Mouse (Mus musculus) embryo, embryonic 9.5 days (tissue): Measurements from ENCODE around the gene Foxred2.

Source experiments
- DNase-seq: peaks from one replicate; pipeline ENCODE4 v3.0.0-alpha.2; 2017; ENCODE audit errors: extremely low spot score

Foxred2 gene

DNA sequence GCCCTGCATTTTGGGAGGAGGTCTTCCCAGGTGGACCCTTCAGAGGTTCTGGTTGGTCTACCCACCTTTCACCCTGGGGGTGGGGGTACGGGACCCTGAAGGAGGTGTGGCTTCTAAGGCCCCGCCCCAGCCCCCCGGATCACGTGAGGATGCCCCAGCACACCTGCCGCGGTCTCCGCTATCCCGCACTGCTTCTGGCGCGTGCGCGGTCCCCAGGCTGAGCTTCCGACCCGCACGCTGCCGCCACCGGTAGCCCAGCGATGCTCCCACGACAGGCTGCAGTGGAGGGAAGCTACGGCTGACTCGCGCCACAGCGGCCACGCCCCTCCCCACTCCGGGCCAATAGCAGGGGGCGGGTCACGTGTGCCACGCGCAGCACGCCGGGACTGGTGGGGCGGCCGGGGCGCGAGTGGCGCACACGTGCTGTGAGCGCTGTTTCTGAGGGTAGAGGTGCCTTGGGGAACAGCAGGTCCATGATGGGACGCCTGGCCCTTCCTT is at the start of gene Foxred2:
Gene Foxred2 (minus strand): TSS at position 319 of the 498 bp plus-strand sequence.
- peak; percentile 87 for DNase-seq

DNA sequence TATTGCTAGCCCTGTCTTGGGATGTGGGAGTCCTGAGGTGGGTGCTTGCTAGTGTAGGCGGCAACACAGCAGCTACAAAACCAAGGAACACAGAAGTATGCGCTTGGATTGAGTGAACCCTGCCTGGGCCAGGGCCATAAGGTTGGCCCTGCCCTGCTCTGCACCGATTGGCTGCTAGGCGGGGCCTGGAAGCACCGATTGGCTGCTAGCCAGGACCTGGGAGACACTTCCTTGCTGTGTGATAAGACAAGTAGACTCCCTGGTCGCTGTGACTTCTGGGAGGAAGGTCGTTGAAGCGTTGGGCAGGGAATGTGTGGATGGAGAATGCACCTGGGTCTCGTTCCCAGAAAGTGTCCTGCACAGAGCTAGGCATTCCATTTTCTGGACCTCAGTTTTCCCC is 47.4 kb upstream of the Foxred2 start:
- DNase-seq, result no peak

DNA sequence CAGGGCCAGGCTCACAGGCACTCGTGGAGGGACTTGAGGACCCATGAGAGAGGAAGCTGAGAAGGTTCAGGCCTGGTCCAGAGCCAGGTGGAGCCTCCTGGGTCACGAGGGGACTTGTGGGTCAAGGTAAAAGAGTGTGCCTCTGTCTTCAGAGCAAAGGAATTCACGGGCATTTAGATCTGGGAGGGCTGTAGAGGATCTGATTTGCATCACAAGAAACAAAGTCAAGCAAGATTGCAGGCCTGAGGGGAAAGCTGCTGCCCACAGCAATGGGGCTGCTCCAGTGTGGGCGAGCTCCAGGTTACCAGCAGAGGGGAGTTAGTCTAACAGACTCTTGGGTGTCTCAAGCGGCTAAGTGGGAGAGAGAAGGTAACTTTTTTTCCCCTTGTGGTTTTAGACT is 44.9 kb upstream of the Foxred2 start:
- no peak for DNase-seq

DNA sequence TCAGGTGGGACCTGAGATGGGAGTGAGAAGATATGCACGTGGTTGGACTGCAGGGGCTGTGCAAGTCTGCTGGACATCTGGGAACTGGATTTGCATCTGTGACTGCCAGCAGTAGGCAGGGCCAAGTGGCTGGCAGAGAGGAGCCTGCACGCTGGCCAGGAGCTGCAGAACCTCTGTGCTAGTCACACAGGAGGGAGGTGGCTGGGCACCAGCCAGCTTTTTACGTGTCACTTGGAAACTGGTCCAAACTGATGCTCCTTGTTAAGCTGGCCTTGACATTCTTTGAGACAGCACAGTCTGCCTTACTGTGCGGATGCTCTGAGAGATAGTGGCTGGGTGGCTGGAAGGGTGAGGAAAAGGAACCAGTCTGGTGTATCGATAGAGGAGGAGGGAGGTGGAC is 32.0 kb upstream of the Foxred2 start:
- DNase-seq, result no peak

DNA sequence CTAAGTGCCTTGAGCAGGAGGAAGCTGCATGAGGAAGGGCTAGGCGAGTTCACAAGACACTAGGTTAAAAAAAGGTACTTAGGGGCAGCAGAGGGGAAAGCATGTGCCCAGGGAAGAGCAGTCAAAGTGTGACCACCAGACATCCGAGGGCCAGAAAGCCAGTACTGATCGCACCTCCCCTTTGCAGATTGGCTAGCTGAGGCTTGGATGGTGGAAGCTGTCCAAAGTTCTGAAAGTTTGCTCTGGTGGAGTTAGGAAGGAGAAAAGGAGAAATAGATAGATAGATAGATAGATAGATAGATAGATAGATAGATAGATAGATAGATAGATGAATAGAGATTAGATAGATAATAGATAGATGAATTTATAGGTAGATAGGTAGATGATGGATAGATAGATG is 26.9 kb upstream of the Foxred2 start:
- DNase-seq, result no peak

DNA sequence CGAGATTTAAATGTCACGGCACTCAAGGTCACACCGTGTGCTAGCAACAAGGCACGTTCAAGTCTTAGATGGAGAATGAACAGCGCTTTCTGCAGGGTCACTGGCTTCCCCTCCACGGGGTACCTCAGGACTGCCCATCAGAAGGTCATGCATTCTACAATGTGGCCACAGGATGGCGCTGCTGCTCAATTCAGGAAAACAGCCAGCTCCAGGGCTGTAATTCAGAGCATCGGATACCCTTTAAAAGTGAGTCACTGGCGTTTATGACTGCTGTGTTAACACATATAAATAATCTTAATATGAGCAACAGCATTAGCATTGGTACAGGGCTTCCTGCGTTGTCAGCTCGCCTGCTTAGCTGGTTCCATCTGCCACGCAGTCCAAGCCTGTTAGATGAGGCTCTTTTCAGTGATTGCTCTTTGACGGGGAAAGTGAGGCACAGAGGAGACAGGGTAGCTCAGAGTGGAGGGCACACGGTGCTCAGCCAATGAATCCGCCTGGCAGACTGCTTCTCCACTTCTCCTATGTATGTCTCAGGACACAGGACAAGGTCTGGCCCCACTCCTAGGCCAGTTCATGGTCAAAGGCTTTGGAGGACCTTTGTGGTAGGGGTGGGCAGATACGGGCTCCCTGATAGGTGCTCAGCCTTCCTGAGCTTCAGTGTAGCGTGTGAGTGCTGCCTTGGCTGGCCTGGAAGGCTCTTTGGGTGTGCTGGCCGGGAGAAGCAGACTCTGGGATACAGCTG is 25.8 kb upstream of the Foxred2 start:
- peak; percentile 67 for DNase-seq

DNA sequence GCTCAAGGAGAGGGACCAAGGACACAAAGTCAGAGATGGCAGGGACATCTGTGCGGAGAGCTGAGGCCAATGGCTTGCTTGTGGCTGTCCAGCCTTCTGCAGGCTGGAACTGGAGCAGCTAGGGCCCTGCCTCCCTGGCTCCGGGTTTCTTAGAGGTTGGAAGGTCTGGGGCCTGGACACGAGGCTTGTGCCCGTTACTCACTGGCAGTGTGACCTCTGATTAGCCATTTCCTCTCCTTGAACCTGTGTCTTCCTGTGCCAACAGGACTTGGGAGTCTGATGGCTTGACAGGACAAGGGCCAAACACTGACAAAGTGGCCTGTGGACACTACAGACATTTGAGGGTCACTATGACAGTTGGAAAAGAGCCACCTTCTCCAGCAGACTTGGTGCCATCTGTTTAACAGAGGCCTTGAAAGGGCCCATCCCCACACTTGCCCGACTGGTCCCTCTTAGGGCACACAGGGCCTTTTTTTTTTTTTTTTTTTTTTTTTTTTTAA is 24.7 kb upstream of the Foxred2 start:
- DNase-seq, result no peak

DNA sequence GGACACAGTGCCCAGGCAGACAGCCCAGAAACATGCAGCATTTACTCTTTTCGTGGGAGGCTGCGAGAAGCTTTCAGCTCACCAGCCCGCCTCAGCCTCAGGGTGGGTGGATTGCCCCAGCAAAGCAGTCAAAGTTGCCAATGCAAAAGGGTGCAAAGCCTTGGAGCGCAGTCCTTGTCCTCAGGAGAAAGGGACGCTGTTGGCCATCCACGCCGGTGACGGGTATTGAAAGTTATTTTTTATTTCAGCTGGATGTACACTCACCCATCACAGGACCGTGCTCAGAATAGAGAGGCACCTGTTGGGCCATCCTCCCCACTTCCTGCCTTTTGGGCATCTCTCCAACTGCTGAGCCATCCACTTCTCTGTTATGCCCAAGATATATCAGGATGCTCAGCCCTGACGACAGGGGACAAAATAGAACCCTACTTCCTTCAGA is 22.9 kb upstream of the Foxred2 start:
- no peak for DNase-seq

DNA sequence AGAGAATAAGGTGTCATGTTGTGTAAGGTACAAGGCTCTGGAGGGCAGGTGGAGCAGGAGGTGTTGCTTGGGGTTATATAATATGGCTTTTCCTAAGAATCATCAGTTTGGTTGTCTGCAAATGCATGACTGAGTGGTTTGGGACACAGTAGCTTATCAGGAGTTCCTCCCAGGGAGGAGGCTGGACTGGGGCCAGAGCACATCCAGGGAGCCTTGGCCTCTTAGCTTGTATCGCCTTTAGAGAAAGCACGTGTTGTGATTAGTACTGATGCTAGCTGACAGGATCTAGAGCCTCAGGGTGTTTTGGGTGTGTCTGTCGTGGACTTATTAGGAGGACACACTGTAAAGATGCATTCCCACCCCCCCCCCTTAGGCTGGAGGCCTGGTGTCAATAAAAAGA is 21.1 kb upstream of the Foxred2 start:
- DNase-seq, result no peak

DNA sequence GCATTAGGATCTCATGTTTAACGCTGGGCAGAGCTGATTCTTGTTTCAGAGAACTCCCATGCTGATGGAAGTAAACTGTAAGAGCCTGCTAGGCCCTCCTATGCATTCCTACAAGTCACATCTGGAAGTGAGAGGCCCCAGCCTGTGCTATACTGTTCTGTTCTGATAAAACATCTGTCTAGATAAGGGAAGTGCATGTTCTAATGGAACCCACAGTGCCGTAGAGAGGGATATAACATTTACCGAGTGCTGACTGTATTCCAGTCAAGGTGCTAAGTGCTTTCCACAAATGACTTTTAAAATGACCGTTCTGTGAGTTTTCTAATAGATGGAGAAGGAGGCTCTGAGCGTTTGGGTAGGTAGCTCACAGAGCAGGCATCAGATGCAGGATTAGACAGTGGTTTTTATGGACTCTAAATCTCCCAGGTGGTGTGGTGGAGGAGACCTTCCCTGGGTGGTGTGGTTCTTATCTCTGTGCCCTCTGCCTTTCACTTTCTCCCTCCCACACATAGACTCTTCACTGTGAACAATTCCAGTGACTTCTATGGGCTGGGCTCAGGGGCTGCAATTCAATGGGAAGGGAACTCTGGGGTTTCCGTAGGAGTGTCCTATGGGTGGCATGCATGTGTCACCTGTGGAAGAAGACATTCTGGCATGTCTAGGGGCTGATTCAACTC is 17.8 kb upstream of the Foxred2 start:
- no peak for DNase-seq

DNA sequence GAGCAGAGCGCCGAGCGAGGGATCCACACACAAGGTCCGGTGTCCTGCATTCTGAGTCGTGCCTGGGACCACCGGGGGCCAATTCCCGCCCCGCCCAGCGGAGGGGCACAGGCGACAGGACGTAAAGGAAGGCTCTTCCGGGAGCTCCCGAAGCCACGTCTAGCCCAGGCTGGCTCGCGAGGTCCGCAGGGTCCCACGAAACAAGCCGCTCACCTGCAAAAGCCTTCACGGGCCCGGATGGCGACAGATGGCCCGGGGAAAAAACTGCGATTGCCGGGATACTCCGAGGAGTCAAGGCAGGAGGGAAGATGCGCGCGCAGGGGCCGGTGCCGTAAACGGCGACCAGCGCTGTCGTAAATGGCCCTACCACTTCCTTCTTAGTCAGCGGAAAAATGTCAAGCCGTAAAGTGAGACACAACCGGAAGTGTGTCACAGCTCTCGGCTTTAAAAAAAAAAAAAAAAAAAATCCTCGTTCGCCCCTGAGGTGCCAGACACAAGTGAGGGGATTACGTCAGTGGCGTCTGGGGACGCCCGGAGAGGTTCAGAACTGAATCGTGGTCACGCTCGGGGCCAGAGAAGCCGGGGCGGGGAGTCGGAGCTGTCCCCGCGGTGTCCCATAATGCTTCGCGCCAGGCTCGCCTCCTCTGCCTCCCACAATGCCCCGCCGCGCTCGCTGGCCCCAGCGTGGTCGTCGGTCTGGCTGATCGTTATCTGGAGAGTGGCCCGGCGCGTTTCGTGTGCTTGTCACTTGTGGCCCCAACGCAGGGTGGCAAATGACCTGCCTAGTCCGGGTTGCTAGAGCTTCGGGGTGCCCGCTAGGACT is 14.2 kb upstream of the Foxred2 start, which contains the start of gene Eif3d:
Gene Eif3d (minus strand): TSS at position 344 of the 823 bp plus-strand sequence.
- DNase-seq, result peak; percentile 96

DNA sequence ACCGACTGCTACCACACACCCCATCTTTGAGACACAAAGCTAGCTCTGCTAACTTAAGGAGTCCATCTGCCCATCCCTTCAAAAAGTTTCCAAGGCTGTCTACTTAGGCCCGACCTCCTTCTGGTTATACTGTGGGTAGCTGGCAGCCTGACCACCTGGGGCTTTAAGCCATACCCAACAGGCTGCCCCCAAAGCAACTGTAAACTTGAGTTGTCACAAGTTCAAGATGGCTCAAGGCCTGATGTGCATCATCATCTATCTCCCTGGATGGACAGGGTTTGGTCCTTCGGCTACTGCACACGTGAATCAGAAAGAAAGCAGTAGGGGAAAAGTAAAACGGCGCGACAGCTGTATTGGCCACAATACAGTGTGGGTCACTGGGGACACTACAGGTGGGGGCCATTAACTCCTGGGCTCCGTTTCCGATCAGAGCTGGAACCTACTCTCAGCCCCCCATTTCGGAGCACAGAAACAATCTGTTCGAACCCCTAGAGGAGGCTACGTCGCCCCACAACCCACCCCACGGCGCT is 13.5 kb upstream of the Foxred2 start:
- no peak for DNase-seq

DNA sequence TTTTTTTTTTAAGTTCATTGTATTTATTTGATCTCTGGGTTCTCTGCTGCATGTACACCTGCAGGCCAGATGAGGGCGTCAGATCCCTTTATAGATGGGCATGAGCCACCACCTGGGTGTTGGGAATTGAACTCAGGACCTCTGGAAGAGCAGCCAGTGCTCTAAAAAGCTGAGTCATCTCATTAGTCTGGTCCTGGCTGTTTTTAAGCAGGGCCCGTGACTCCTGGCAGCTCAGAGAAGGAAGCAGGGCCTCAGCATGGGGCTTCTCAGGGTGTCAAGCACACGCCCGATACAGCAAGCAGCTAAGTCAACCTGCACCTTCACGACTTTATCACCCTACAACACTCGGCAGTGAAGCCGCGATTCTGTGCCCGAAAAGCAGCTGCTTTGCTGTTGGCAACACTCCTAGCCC is 8.6 kb upstream of the Foxred2 start:
- DNase-seq, result no peak

DNA sequence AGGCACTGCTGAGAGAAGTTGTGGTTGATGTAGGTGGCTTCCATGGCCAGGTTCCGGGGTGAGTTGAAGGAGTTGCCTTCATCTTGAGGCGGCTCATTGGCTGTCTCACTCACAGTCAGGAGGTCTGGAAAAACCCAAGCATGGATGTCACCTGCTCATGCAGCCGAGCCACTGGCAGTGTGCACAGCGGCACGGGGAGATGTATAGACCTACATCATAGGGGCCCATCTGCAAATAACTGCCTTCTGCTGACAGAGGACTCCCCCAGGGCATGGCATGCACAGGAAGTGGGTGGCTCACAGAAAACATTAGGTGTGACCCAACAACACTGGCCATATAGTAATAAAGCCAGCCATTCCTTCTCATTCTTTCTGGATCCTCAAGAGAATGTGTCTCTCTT is 5.9 kb upstream of the Foxred2 start:
- no peak for DNase-seq

DNA sequence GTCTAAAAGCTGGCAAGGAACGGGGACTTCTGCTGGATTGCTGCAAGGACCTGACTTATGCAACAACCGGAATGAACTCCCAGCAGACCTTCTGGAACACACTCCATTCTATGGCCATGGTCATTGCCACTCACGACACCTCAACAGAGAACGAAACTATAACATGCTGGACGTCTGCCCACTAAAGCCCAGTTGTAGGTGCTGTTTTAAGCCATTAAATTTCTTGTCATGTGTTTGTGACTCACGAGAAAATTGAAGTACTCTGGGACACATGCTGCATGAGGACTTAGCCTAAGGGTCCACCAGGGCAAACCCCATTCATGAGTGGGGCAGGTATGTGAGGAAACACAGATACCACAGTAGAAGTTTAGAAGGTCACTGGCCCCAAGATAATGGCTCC is 4.2 kb upstream of the Foxred2 start:
- no peak for DNase-seq

DNA sequence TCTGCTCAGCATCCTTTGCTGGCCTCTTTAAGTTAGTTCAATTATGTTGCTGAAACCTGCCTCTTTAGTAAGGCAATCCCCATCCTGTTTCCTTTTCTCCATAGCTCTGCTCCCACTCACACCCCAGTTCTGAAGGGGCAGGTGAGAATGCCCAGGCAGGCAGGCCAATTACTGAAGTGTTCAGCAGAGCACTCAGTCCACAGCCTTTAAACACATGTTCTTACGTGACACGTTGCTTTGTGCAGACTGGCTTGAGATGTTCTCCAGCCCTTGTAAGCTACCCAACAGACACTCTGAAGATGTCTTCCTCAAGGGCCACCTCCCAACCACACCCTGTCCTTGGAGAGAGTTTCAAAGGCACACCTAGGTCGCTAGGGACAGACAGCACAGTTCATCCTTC is 1.5 kb upstream of the Foxred2 start:
- no peak for DNase-seq

DNA sequence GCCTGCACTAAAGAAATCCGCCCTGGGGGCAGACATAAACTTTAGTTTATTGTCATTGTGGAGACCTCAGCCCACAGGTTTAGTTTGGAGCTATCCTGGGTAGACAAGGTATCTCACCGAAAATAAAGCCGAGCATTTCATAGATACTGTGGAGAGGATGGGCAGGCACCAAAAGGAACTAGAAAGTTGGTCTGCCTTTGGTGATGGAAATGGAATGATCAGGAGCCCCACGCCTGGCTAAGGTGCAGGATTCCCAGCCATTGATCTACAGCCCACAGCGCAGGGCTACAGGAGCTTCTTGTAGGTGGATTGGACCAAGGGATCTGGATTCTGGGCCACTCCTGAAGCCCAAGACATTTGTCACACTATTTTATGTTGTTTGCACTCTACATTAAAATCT is 1.1 kb upstream of the Foxred2 start:
- no peak for DNase-seq

DNA sequence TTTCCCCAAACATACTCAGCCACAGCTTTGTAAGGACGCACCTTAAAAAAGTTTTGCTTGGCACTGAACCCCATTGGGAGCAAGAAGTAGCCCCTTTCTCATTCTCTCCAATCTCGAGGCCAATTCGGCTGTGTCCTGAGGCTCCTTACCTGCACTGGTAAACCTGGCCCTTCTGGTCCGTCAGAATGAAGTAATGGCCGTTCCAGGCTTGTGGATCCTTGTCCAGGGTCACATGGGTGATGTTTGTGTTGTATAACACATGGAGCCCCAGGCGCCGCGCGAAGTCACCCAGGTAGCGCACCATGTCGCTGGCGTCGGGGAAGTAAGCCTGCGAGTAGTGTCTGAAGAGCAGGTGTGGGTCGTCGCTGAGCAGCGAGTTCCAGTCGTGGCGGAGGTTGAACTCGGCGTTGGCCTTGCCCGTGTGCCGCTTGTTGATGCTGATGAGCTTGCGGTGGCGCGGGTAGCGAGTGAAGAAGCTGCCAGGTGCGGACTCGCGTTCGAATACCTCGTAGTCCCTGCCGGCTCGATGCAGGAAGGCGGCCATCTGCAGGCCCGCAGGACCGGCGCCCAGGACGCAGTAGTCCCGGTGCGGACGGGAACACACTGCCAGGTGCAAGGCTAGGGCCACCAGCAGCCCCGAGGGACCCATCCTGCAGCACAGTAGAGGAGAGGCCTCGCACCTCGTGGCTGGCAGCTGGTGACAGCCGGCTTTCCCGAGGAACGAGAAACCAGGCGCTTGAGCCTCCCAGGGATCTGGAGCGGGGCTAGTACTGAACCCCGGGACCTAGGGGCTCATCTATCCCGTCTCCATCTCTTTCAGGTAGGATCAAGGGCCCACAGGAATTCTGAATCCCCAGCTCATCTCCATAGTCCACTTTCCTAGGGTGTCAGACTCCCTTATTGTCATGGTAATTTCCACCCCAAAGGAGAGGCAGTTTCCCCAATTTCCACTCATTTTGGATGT is 800 bp downstream of the Foxred2 start:
- DNase-seq, result peak; percentile 40

DNA sequence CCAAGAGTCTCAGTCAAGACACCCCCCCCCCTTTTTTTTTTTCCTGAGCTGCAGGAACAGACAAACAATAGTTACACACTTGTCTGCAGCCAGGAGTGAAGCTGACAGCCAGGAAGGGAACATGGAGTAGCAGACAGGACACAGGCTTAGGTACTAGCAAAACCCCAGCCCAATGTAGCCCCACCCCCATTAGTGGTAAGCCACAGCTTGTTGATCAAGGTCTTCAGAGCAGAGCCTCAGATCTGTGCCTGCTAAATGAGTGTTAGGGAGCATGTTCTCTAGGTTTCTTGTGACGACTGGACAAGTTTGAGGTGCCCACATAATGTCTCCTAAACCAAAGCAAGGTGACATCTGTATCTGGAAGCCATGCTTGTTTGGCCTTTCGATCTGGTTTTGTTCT is 2.2 kb downstream of the Foxred2 start:
- no peak for DNase-seq

DNA sequence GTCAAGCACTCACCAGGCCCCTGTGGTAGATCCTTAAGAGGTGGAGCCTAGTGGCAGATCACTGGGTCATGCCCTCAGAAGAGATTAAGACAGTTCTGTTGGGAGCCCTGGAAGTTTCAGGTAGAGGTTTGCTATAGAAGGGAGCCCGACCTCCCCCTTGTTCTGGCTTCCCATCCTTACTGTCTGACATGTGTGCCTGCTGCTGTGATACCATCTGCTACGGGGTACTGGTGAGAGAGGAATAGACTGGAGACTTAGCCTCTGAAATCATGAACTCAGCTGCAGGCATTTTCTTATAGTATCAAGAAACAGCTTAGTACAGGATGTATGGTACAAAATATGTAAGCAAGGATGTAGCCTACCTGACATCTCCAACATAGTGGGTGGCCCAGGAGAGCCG is 3.6 kb downstream of the Foxred2 start:
- DNase-seq, result no peak

DNA sequence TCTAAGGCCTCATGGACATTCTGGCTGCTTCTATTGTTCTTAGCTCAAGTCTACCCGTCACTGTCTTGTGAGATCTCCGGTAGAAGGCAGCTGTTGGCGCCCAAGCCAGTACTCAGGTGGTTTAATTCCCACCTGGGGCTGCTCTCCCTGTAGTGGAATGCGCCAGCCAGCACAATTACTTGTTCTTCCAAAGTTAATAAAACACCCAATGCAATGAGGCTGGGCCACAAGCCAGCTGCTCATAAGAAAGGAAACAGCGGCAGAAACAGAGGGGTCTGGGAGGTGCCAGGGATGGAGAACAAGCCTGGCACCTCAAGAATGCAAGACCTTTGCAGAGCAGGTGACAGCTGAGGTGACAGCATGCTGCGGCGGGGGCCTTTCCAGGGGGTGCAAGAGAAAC is 7.5 kb downstream of the Foxred2 start:
- no peak for DNase-seq
